Mouse (Mus musculus): ENCODE data around the gene Mob3a.

Mob3a gene
- long read RNA-seq, experiment 1, transcript Mob3a-201 (4 exons, 2,682 nt) = major isoform, 5 of 9 reads
- long read RNA-seq, experiment 1, partial matches to known transcripts = 3 of 9 reads
- long read RNA-seq, experiment 1, other reads (novel, unspliced or antisense) = 1 of 9 reads
- long read RNA-seq, experiment 2, transcript Mob3a-201 (4 exons, 2,682 nt) = major isoform, 8 of 11 reads
- long read RNA-seq, experiment 2, partial matches to known transcripts = 0 of 11 reads
- long read RNA-seq, experiment 2, other reads (novel, unspliced or antisense) = 3 of 11 reads

DNA sequence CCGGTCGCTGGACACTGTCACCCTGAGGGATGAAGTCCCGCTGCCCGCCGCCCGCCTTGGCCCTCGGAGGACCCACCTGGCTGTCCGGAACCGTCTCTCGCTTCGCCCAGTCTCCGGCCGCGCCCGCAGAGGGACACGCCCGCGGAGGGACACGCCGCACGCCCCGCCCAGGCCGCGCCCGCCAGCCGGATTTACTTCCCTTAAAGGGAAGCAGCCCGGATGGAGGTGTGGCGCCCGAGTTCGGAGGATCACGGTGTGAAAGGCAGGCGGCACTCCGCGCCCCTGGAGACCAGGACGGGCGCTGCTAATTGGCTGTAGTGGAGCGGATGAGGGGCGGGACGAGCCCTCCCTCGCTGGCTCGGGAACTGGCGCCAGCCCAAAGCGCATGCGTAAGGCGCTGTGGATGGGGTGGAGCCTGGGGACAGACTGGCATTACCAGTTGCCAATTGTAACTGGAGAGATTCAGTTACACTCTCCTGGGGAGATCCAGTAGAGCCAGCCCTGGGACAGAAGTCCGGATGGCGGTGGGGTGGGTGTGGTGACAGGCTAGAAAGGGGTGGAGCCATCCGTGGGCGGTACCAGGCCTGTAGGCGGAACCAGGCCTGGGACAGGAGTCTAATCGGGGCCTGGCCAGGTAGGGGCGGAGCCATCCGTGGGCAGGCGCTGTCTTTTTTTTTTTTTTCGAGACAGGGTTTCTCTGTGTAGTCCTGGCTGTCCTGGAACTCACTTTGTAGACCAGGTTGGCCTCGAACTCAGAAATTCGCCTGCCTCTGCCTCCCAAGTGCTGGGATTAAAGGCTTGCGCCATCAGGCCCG is at the start of gene Mob3a, which contains the start of gene Izumo4:
Gene Mob3a, minus strand, starts transcription at position 257 of the 815 bp plus-strand sequence.
Gene Izumo4, plus strand, starts transcription at position 464 of the 815 bp plus-strand sequence.
- intact Hi-C loops (cut with DNase I) = loop anchor here (5.0 kb wide), 1 partner anchor 35 kb away; no protein-coding TSS in a partner anchor

DNA sequence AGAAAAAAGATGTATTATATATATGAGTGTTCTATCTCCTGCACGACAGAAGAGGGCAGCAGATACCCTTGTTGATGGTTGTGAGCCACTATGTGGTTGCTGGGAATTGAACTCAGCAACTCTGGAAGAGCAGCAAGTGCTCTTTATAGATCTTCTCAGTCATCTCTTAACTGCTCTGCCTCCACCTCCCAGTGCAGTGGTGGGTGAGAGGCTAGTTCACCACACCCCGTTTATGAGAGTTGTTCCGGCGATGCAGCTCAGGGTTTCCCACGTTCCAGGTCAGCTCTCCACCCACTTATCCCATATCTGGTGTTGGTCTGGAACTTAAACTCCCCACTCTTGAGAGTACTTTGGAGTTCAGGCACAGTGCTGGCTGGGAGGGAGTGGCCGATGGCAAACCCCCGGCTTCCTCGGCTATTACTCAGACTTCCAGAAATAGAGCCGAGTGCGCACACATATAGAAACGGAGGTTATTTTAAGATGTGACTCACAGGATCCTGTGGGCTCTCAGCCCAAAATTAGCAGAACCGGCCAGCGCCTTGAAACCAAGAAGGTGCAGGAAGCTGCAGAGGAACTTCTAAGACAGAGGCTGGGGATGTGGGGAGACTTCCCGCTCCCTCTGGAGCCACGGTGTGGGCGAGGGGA is 49.5 kb upstream of the Mob3a start:
- intact Hi-C loops (cut with DNase I) = no loop called here

DNA sequence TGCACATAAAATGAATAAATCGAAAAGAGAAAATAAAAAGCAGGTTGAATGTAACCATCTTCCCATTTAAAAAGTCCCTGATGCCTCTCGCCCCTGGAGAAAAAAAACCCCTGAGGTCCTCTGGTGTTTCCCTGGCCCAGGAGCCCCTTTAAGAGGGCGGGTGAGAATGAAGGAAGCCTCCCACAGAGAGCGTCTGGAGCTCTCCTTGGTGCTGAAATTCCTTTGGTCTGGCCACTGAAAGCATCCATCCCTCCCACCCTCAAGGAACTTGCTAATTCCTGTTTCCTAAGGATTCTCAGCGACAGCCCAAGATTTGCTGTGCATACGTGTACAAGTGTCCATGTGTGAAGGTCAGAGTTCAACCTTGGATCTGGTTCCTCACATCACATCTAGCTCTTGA is 46.8 kb upstream of the Mob3a start:
- intact Hi-C loops (cut with DNase I) = loop anchor here (2.0 to 5.0 kb wide), 3 partner anchors 59 to 244 kb away; partner anchors contain the start of gene Amh

DNA sequence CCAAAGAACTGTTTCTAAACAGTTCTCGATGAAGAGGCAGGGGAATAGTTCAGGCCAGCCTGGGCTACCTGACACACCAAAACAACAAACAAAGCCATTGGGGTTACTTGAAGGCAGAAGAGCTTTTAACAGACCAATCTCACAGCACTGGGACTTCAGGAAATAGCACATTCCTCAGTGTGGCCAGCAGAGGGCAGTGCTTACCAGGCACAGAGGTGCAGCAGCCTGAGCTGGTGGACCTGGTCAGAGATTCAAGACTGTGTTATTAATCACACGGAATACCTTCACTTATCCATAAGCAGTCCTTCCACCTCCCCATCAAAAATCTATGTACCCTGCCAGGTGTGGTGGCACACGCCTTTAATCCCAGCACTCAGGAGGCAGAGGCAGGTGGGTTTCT is 45.6 kb upstream of the Mob3a start:
- intact Hi-C loops (cut with DNase I) = loop anchor here (5.0 kb wide), 2 partner anchors 60 to 245 kb away; partner anchors contain the start of gene Amh

DNA sequence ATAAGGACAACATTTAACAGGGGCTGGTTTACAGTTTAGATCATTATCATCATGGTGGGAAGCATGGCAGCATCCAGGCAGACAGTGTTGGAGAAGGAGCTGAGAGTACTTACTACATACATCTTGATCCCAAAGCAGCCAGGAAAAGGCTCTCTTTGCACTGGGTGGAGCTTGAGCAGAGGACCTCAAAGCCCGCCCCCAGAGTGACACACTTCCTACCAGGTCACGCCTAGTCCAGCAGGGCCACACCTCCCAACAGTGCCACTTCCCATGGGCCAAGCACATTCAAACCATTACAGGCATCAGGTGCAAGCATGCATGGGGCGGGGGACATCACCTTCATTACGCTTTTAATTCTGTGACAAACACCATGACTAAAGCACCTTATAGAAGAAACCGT is 42.5 kb upstream of the Mob3a start:
- intact Hi-C loops (cut with DNase I) = no loop called here

DNA sequence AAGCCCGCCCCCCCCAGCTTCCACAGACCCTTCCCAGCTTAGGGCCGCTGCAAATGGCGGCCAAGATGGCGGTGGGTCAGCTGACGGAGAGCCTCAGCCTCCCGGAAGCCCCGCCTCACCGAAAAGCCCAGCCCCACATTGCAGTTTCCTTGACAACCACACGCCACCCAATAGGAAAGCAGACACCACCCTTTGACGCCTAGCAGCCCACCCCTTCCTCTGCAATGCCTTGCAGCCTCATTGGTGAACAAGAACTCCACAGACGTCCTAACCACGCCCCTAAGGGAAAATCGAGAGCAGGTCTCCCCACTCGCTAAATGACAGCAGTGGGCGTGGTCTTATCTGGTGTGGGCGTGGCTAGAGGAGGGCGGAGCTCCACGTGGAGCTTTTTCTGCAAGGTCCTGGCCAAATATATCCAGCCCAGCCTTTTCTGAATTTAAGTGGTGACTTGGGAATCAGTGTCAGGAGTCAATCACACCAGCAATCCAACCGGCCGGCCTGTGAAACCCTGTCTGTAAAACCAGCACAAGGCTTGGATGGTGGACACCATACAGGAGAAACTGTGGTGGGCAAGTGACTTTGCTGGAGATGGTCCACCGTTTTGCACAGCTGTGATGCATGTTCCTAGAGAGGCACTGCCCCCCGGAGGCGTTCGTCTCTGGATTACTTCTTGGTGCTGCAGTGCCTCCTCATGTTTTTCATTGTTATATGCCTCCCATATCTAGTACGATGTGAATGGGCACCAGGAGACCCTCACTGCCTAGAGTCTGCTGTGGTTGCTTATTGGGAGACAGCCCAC is 40.6 kb upstream of the Mob3a start, which contains the start of gene Ap3d1:
Gene Ap3d1, minus strand, starts transcription at position 85 of the 799 bp plus-strand sequence.
- intact Hi-C loops (cut with DNase I) = no loop called here

DNA sequence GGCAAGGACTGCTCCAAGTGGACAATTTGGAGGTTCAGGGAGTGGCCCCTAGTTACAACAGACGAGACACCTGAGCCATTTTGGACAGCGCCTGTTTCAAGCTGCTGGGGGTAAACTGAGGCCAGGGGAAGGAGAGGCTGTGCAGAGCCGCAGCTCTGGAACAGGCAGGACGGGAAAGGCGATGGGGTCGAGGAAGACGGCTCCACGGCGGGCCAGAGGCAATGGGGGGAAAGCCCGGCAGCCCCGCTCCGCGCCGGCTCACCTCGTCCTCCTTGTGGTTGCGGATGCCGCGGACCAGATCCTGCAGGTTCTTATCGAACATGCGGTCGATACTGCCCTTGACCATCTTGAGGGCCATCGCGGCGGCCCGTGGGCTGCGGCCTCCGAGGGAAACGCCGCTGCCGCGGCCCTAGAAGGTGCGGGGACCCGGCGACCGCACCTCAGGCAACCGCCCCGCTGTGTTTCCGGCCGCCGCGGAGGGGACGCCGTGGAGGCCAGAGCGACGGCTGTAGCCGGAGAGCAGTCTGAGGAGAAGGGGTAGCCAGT is 39.9 kb upstream of the Mob3a start:
- intact Hi-C loops (cut with DNase I) = no loop called here

DNA sequence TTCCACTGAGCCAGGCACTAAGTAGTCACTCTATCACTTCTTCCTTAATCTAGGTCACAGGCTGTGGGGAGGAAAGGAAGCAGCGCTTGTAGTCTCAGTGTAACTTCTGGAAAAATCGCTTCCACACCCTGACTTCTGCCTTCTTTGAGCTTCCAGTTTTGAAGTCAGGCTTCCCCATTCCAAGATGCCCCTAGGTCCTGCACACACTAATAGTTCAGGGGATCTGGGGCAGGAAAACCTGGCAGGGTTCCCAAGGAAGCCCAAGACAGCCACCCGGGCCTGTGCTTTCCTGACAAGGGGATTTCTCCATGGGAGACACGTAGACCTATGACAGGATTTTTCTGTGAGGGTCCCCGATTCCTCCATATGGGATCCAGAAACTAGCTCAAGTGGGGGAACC is 39.4 kb upstream of the Mob3a start:
- intact Hi-C loops (cut with DNase I) = no loop called here

DNA sequence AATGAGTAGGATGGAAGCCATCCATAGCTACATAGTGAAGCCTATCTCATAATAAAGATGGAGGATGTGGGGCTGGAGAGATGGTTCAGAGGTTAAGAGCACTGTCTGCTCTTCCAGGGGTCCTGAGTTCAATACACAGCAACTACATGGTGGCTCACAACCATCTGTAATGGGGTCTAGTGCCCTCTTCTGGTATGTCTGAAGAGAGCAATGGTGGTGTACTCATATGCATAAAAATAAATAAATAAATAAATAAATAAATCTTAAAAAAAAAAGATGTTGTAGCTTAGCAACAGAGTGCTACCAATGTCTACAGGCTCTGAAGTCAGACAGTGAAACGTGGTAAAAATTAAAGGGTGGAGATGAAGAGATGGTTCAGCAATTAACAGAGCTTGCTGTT is 36.9 kb upstream of the Mob3a start:
- intact Hi-C loops (cut with DNase I) = loop anchor here (5.0 kb wide), 1 partner anchor 36 kb away; the partner anchor contains the start of genes Izumo4 and Mob3a

DNA sequence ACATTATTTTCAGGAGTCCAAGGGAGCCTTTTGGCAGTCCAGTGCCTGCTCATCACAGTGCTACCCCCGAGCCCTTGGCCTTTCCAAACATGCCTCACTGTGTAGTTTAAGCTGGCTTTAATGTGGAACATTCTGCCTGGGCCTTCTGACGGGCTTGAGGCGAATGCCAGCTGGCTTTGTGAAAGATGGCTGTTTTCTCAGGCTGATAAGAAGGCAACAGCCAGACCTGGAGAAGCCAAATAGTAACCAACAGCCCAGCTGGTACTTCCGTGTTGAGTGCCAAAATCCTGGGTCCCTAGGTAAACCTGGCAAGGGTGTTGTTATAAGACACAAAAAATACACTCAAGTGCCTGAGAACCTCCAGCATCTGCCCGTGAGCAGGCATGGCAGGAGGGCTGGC is 35.0 kb upstream of the Mob3a start:
- intact Hi-C loops (cut with DNase I) = loop anchor here (5.0 kb wide), 1 partner anchor 34 kb away; the partner anchor contains the start of genes Izumo4 and Mob3a

DNA sequence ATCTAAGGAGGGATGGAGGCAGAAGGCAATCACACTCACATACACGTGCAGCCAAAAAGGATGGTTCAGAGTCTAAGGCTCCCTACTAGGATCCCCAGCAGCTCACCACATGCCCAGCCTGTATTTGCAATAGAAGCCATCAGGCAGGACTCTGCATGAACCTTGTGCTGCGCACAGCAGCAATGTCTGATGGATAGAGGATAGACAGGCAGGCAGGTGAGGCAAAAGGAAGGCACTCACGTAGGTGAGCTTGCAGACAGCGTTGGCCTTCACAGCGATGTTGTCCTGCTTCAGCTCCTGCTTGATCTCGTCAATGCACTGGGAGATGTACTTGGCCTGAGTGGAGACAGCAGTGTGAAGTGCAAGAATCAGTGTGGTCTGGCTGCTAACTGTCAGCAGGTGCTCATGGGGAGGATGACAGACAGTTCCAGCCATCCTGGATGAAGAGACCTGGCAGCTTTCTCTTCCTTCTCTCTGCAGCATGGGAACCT is 30.9 kb upstream of the Mob3a start:
- intact Hi-C loops (cut with DNase I) = no loop called here

DNA sequence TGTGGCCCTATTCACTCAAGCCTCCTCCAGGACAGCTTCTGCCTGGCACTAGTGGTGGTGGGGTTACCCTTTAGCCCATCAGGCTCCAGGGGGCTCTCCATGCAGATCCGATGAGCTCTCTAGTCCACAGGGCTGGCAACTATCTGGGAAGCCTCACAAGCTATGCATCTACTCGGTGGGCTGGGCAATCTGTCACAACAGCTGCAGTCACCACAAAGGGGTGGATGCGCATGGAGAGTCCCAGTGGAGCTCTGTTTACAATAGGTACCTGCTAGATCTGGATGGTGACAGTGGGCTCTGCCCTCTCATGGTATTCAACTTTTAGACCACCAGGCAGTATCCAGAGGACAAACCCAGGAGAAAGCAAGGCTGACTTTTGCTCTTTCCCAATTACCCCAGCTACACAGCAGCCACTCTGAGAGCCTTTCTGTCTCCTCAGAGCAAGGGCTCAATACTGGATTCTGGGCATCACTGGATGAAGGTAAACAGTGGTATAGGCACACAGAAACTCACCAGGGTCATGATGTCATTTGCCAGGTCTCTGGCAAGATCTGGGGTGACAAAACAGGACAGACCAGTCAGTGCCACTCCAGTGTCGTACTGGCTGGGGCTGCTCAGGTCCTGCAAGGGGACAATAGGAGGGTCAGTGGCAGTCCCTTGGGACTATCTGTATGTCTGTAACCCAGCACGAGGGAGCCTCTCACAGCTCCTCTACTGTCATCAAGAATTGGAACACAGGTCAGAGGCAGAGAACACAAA is 25.8 kb upstream of the Mob3a start:
- intact Hi-C loops (cut with DNase I) = no loop called here

DNA sequence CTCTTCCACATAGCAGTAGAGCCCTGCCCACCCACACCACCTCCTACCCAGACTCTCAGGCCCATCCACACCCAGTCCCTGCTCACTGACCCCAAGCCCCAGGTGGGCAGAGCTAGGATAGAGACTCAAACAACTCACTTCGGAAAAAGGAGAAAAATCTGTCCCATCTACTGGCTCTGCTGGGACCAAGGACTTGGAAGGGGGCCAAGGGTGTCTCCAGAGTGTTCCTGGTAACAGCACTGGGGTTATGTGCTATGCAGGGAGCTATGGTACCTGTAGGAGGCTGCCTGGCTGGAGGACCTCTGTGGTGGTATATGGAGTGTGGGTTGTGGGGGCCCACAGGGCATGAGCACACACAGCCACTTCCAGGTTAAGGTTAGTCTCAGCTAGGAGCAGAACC is 15.5 kb upstream of the Mob3a start:
- intact Hi-C loops (cut with DNase I) = no loop called here

DNA sequence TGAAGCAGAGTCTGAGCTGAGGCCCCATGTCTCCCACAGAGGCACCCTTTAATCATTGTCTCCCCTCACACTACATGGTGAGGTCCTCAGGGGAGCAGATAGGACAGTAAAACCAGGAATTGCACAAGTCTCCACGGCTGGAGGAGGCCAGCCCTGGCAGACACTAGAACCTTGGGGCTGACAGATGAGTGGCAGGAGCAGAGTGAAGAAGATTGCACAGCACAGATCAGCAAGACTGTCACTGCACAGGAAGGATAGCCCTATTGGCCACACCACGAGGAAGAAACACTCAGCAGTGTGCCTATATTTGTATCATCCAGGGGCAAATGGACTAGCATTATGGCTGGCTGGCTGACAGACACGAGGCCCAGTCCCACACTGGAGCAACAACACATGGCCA is 9.1 kb upstream of the Mob3a start:
- intact Hi-C loops (cut with DNase I) = no loop called here

DNA sequence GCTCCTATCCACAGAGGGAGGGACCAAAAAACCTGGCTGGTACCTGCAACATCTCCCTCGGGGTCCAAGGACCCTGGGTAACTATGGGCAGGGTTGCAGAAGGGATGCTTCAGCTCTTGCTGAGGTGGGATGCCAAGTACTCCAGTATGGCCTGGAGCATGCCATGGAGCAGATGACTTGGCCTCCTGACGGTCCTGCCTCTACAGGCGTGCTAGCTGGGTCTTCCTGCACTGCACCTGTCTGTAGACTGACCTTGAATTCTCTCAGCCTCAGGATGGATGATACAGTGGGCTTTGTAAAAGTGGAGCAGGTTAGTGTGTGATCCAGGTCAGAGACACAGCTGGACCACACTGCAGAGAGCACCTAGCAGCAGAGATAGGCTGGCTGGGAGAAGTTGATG is 3.7 kb upstream of the Mob3a start:
- intact Hi-C loops (cut with DNase I) = no loop called here

DNA sequence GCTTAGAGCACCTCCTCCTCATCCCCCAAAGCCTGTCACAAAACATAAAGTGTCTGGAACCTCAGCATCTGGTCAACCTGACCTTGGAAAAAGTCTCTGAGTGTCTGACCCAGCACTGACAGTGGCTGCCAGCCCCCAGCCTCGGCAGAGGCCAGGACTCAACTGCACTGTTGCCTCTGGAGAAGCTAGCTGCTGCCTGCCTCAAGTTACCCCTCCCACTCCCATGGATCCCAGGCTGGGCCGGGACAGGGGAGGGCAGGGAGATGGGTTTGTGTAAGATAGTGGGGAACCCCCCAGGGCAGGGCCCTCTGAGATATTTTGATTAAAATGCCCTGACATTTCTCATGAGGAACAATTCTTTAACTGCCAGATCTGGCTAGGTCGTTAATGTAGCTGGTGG is 3.3 kb upstream of the Mob3a start:
- intact Hi-C loops (cut with DNase I) = no loop called here

DNA sequence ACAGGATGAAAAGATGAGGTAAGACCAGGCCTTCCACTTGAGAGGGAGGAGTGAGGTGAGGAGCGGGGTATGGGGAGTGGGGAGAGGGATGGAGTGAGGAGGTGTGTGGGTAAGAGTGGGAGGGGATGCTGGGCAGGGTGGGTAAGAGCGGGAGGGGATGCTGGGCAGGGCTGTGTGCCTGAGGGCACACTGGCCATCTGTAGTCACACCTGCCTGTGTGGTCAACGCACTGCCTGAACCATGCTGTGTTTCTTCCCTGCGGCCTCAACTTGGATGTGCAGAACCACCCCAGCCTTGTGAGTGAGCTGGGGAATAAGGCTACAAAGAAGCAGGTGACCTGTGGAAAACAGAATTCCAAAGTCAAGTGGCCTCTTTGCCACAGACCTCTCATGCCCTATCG is 2.6 kb upstream of the Mob3a start:
- intact Hi-C loops (cut with DNase I) = loop anchor here (5.0 kb wide), 1 partner anchor 33 kb away; no protein-coding TSS in a partner anchor

DNA sequence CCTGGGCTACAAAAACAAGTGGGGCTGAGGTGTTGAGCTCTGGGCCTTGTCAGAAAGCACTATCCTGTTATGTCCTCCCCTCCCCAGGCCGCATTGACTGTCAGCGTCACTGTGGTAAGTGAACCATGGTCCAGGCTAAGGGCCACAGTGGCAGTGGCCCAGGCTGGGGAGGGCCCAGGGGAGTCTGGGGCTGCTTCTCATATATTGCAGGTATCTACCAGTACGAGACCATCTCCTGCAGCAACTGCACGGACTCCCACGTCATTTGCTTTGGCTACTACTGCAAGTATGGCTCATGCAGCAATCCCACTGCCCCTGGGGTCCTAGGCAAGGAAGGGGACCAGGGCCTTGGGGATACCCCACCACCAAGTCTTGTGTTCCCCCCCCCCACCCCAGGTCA is 1.9 kb upstream of the Mob3a start:
- intact Hi-C loops (cut with DNase I) = loop anchor here (5.0 kb wide), 1 partner anchor 34 kb away; no protein-coding TSS in a partner anchor
